Mouse (Mus musculus) erythroblast, embryonic 14.5 days (primary cell): ENCODE results near the gene 1110032A03Rik.

Source experiments
- GATA1 ChIP-seq: IDR thresholded peaks from 2 replicates; pipeline ENCODE4 v1.6.1; 2012; ENCODE audit warnings: low read length, inconsistent platforms, mixed read lengths
- TAL1 ChIP-seq: IDR thresholded peaks from 3 replicates; pipeline ENCODE4 v1.6.1; 2012; ENCODE audit warnings: low read length, inconsistent platforms, mixed read lengths

GRCm38 (mm10) chr9:50723406-50723805, 51.9 kb downstream of the 1110032A03Rik start:
- no peak for TF ChIP-seq GATA1
- no peak for TF ChIP-seq TAL1
